Mouse (Mus musculus): Measurements from ENCODE around the gene Glt1d1. TPM values are rescaled to one million over a fixed set of nuclear protein-coding genes. Genes with fewer than 3 reads are reported as not detected.

Glt1d1 gene
- polyA plus RNA-seq (2012; rRNA removed) = 2.8 and 3.5 TPM in 2 replicates

DNA sequence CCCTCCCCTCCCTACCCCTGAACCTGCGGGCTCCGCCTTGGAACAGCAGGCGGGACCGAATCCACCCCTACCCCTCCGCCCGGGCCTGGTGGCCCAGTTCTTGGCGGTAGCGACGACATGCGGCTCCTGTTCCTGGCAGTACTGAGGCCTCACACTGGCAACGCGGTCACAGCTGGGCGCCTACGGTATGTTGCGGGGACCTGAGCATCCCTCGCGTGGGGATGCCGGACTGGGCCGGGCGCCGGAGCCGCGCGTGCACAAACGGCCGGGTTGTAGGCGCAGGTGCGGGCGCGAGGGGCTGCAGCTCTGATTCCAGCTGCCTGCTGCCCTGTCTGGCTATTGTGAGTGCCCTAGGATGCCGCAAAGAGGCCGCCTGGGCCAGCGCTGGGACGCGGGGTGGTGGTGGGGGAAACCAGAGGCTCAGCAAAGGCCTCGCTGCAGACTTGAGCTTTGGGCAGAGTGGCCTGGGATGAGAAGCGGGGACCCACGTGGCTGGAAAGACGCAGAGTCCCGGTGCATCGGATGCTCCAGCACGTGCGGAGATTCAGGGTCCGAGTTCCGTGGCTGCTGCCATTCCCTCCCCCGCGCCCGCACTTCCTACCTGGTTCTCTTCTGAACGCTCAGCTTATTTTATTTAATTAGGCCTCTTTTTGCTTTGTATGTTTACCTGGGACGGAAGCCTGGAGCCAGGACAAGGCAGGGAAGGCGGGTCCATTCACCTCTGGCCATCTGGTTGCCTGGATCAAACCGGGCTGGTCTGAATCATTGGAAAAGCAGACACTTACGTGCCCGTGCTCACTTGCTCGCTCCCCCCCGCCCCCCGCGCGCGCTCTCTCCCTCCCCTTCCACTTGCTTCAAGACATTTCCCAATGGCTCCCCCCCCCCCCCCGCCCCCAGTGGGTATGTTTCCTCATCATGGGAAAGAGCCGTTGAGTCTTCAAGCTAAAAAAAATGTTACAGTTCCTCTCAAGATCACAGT is at the start of gene Glt1d1, which contains the start of gene Slc15a4:
Gene Glt1d1 (plus strand): TSS at position 96 of the 979 bp plus-strand sequence.
Gene Slc15a4 (minus strand): TSS at position 731 of the 979 bp plus-strand sequence.

Other genes starting within 250 kb of the Glt1d1 start
- 18.8 and 19.8 TPM in 2 replicates for gene Slc15a4, start 635 bp downstream of the Glt1d1 start, polyA plus RNA-seq (2012; rRNA removed)